In the genomic region with DNA sequence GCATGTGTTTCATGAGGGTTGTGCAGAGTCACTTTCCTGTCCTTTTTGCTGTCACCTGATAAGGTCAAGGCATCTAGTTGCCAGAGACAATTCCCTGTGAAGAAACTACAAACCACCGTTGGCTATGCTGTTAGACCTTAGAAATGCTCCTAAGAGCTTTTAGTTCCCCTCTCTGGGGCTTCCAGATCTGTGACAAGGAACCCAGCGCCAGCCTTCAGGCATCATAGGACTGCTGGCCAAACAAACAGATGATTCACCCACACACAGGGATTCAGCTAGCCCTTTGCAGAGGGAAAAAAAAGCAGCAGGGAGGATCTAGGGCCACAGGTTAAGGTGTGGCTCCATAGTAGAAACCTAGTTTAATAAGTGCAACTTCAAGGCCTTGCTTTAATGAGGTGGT, we compare ENCODE assay signal across 18 mouse cellular contexts.
DNase-seq lines count a peak whose midpoint lies in the region; ATAC-seq lines count a peak whose summit lies in the region.
"Had no signal": no experiment of that assay in that cellular context is flagged by ENCODE, and none has a peak within 500 bp of the region (broad histone marks: within the 10 kb centered on the region; RNA-seq: fewer than 3 reads in every experiment).

No protein-coding gene starts in this region.

- ATAC-seq in inflammation-experienced regulatory T-cells, adult 6 months, result no peak
- ATAC-seq: CD4-positive, CD25-positive, alpha-beta regulatory T cell, adult 4 months; forebrain, embryonic 13.5 days; forebrain, postnatal 0 days; intestine, embryonic 16.5 days had no signal

- peak; percentile 10 to 70 for DNase-seq in adrenal gland, adult (ENCODE audit: inconsistent age in 2 of 2, low spot score in 1 of 2)
- DNase-seq in adrenal gland, postnatal 4 days (ENCODE audit: low spot score in 2 of 2), result no peak
- DNase-seq in cerebellum, postnatal 36 days, result peak; percentile 13 to 19
- no peak for DNase-seq in cerebellum, adult 8-10 months
- peak; percentile 4 for DNase-seq in ZHBTc4 (ENCODE audit: low read depth, low spot score)
- DNase-seq in adrenal gland, postnatal 36 days, result peak; percentile 23 to 42
- no peak for DNase-seq in gastrocnemius, adult 8-10 months (ENCODE audit: low spot score in 2 of 2)
- DNase-seq: B cell, adult 2 months; cerebellum, adult 11-12 months; cerebellum, postnatal 14 days; forebrain, postnatal 0 days; gastrocnemius, postnatal 25 days; heart, postnatal 4 days; kidney, adult 8-10 months had no signal

Comparison
In these comparisons a context has a peak if more than half of its experiments do, and no peak if none do; other contexts are left out.
1. DNase-seq: peak in adrenal gland, adult (2 of 2), cerebellum, postnatal 36 days (2 of 2), ZHBTc4 (single experiment) and adrenal gland, postnatal 36 days (2 of 2); none in adrenal gland, postnatal 4 days (0 of 2), cerebellum, adult 8-10 months (single experiment) and gastrocnemius, adult 8-10 months (0 of 2).